Mouse (Mus musculus) liver, embryonic 14 days (tissue): ENCODE data around the gene Olfr729. TPM values are rescaled to one million over a fixed set of nuclear protein-coding genes. Genes with fewer than 3 reads are reported as not detected.

Experiments
- polyA plus RNA-seq: library from polyadenylated mRNA; depleted of rRNA; stranded (reverse); fragments of >200 nt; gene quantifications from 2 replicates; pipeline ENCODE4 v1.2.3, GENCODE M21; 2012; rRNA removed

The Olfr729 gene
- not detected in 2 replicates for polyA plus RNA-seq

DNA sequence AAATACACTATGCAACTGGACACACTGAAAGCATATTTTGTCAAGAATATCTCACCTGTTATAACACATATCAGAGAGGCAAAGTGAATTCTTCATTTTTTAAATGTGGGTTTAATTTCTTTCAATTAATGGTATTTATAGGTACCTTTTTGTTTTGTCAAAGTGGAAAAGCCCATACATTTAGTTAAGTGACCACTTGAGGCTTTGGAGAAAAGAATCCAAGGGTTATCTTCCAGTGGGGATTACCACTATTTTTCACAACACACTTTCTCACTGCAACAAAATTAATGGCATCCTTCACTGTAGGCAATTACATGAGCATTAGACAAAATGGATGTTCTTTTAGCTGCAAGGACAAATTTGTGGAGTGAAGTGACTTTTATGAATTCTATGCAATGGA lies at the start of gene Olfr729:
Gene Olfr729, minus strand, starts transcription at position 101 of the 400 bp plus-strand sequence.

GRCm38 (mm10) chr14:50188098-50188497 lies 35.4 kb upstream of the Olfr729 start, which contains the start of gene Olfr730:
Gene Olfr730, minus strand, starts transcription at chr14:50188198.

DNA sequence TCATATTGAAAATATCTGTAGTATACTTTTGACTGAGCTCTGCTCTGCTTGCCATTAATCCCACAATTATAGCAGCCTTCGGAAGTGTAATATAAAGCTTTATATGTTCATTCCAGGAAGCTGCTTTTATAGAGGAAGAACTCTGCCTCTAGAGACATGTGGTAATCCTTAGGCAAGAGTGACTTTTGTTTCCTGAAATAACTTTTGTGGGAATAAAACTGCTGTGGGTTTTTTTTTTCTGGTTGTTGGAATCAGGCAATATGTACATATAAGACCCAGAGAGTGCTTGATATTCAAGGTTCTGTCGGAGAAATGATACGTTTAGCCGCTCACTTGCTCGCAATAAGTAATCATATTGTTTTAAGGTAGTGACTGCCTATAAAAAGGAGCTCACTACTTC lies 10.1 kb downstream of the Olfr729 start, which contains the start of gene Olfr728:
Gene Olfr728, minus strand, starts transcription at position 101 of the 400 bp plus-strand sequence.

GRCm38 (mm10) chr14:50122886-50123285 lies 29.8 kb downstream of the Olfr729 start, which contains the start of gene Olfr727:
Gene Olfr727, plus strand, starts transcription at chr14:50123186.

Other genes with a start within 250 kb of the Olfr729 start
- not detected in 2 replicates for gene Olfr723, start 221.1 kb downstream of the Olfr729 start, polyA plus RNA-seq
- gene Olfr724, start 189.6 kb downstream of the Olfr729 start, polyA plus RNA-seq: not detected in 2 replicates
- gene Olfr725, start 112.5 kb downstream of the Olfr729 start, polyA plus RNA-seq: not detected in 2 replicates
- not detected in 2 replicates for gene Olfr726, start 62.0 kb downstream of the Olfr729 start, polyA plus RNA-seq
- not detected in 2 replicates for gene Olfr727, start 29.7 kb downstream of the Olfr729 start, polyA plus RNA-seq
- not detected in 2 replicates for gene Olfr728, start 10.2 kb downstream of the Olfr729 start, polyA plus RNA-seq
- gene Olfr730, start 35.3 kb upstream of the Olfr729 start, polyA plus RNA-seq: not detected in 2 replicates
- gene Olfr731, start 89.0 kb upstream of the Olfr729 start, polyA plus RNA-seq: not detected in 2 replicates
- gene Olfr732, start 131.3 kb upstream of the Olfr729 start, polyA plus RNA-seq: not detected in 2 replicates
- not detected in 2 replicates for gene Olfr733, start 148.6 kb upstream of the Olfr729 start, polyA plus RNA-seq
- gene Olfr734, start 173.9 kb upstream of the Olfr729 start, polyA plus RNA-seq: not detected in 2 replicates
- gene Olfr735, start 196.0 kb upstream of the Olfr729 start, polyA plus RNA-seq: not detected in 2 replicates
- 0.05 and 0.07 TPM in 2 replicates for gene Tlr11, start 205.0 kb upstream of the Olfr729 start, polyA plus RNA-seq
- not detected in 2 replicates for gene Olfr736, start 228.3 kb upstream of the Olfr729 start, polyA plus RNA-seq